Mouse (Mus musculus): Measurements from ENCODE around the gene Exoc6b.

The Exoc6b gene

DNA sequence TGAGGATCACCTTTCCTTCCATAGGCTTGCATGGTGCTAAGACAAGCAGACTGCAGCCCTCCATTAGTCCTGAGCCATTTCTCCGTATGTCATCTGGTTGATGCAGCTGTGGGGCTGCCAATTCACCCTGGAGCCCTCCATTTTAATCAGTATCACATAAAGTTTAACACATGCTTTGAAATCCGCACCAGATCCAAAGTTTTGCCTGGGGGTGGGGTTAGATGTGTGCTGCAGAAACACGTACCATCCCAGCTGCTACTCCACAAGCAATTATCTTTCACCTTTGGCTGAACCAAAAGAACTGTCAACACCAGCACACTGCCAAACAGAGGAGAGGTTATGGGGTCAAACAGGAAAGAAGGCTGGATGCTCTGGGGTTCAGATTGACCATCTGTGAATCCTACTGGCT is 92.7 kb downstream of the Exoc6b start:
- no peak for DNase-seq (ENCODE audit: low read depth, low spot score)

- no peak for DNase-seq (ENCODE audit: low read depth, low spot score)
Measured at GRCm38 (mm10) chr6:84968531-84968930, 100.8 kb downstream of the Exoc6b start.

- no peak for DNase-seq (ENCODE audit: low read depth, low spot score)
Measured at GRCm38 (mm10) chr6:84964729-84965415, 104.4 kb downstream of the Exoc6b start.

- no peak for DNase-seq (ENCODE audit: low read depth, low spot score)
Measured at GRCm38 (mm10) chr6:84963044-84963443, 106.3 kb downstream of the Exoc6b start.

- no peak for DNase-seq (ENCODE audit: low read depth, low spot score)
Measured at GRCm38 (mm10) chr6:84961763-84962162, 107.5 kb downstream of the Exoc6b start.

- no peak for DNase-seq (ENCODE audit: low read depth, low spot score)
Measured at GRCm38 (mm10) chr6:84959520-84959919, 109.8 kb downstream of the Exoc6b start.

GRCm38 (mm10) chr6:84951621-84952020 is 117.7 kb downstream of the Exoc6b start:
- no peak for DNase-seq (ENCODE audit: low read depth, low spot score)

DNA sequence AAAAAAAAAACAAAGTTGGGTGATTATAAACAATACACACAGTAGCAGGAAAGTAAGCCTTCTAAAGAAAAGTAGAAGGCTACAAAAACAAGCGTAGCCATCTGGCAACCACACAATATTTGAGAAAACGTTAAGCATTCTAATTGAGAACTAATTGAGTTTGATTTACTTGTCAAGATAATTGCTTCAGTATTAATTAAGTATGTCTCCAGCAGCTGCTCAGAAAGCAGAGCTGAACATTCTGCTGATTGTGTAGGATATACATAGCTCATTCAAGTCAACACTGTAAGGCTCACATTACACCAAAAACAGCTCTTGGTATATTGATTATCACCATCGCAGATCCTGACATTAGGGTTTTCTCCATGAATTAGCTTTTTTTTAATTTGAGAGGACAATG is 122.7 kb downstream of the Exoc6b start:
- DNase-seq (ENCODE audit: low read depth, low spot score): no peak

- no peak for DNase-seq (ENCODE audit: low read depth, low spot score)
Measured at GRCm38 (mm10) chr6:84946106-84946505, 123.2 kb downstream of the Exoc6b start.

GRCm38 (mm10) chr6:84932953-84933921 is 136.1 kb downstream of the Exoc6b start:
- DNase-seq (ENCODE audit: low read depth, low spot score): no peak

GRCm38 (mm10) chr6:84931051-84931450 is 138.3 kb downstream of the Exoc6b start:
- no peak for DNase-seq (ENCODE audit: low read depth, low spot score)

DNA sequence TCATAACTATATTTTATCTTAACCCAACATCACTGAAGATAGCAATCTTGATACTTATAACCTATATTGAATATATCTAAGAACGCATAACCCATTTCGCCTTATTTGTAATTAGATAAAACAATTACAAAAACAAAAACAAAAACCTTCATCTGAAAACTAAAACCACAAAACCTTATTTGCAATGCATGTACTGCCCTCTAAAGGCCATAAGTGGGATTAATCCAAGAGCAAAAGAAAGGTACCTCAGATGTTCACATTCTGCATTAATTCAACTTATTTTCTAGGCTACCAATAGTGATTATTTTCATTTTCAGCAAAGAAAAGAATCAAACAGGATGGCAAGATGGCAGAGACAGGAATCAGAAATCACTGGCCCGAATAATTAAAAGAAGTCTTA is 143.2 kb downstream of the Exoc6b start:
- peak; percentile 11 for DNase-seq (ENCODE audit: low read depth, low spot score)

- no peak for DNase-seq (ENCODE audit: low read depth, low spot score)
Measured at GRCm38 (mm10) chr6:84923760-84924221, 145.5 kb downstream of the Exoc6b start.

DNA sequence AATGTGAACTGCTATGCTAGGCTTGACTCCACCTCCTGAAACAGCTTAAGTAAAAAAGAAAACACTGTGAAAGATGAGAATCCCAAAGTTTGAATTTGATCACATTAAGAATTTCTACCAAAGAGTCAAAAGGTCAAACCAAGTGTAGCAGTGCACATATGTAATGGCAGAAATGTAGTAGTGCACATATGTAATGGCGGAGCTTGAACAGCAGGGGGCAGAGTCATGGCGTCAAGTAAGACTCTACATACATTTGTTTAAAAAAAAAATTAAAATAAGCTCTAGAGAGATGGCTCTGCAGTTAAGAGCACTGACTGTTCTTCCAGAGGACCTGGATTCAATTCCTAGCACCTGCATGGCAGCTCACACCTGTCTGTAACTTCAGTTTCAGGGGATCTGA is 153.0 kb downstream of the Exoc6b start:
- DNase-seq (ENCODE audit: low read depth, low spot score): peak; percentile 11

GRCm38 (mm10) chr6:84912434-84912833 is 156.9 kb downstream of the Exoc6b start:
- DNase-seq (ENCODE audit: low read depth, low spot score): peak; percentile 29

- DNase-seq (ENCODE audit: low read depth, low spot score): no peak
Measured at GRCm38 (mm10) chr6:84899002-84899774, 170.1 kb downstream of the Exoc6b start.

DNA sequence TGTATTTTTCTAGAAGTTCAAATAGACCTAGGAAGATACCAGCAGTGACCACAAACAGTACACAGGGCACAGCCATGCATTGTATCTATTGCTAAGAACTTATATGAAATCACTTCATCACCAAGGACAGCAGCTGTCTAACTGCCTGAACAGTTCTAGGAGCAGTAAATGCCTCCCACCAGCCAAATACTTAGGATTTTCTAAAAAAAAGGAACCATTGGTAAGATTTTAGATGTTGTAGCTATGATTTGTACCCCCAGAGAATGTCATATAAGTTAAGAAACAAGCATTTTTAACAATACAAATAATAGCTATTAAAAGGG is 175.6 kb downstream of the Exoc6b start:
- no peak for DNase-seq (ENCODE audit: low read depth, low spot score)

DNA sequence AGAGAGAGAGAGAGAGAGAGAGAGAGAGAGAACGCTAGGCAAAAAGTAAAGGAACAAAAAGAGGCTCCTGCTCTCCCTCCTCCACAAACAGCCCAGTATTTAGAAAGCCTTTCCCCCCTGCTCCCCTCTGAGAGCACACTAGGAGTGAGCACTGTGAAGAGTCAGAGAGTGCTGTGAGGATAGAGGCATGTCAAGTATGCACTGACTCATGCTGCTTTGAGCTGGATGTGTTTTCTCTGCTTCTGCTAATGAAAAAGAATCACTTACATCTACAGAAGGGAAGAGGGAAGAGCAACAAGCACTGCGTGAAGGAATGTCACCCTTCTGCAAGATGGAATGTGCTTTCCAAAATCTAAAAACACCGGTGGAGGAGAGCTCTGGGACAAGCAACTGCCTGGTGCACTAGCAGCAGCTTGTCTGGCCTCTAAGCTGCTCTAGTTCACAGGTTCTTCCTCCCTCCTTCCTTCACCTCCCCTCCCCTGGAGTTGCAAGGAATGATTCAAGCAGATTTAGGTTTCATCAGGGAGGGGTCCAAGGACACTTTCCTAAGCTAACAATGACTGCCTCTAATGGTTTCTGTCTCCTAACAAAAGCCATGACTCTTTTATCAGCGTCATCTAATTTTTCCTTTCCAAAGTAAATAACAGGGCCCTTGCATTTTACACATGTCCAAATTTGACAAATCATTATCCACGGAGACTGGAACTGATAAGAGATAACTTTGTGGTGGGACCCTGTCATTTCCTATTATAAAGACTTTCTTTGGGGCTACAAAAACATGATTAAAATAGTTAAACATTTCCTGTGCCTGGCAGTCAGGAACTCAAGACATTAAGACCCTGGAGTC is 176.2 kb downstream of the Exoc6b start:
- DNase-seq (ENCODE audit: low read depth, low spot score): no peak

- no peak for DNase-seq (ENCODE audit: low read depth, low spot score)
Measured at GRCm38 (mm10) chr6:84886551-84886950, 182.8 kb downstream of the Exoc6b start.

DNA sequence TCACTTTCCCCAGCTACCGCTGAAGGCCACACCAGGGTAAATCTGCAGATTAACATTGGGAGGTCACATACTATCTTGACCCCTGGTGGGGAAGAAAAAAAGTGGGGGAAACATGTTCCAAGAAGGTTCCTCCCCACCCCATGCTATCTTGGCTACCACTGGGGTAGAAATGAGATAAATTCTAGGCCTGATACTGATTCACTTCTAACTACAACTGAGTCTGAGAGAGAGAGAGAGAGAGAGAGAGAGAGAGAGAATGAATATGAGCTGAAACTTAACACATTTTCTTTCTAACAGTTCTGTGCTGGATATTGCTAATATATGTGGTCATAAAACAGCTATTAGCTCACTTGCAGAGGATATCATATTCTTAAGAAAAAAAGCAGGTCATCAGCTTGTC is 184.2 kb downstream of the Exoc6b start:
- DNase-seq (ENCODE audit: low read depth, low spot score): no peak

GRCm38 (mm10) chr6:84883720-84884119 is 185.6 kb downstream of the Exoc6b start:
- DNase-seq (ENCODE audit: low read depth, low spot score): no peak
